Mouse (Mus musculus): ENCODE measurements around the gene Ltb. TPM values are rescaled to one million over a fixed set of nuclear protein-coding genes. Genes with fewer than 3 reads are reported as not detected.

Ltb gene
- polyA plus RNA-seq, 1 experiment from 2014 or later = 1.5 TPM

- peak overlapping the region; percentile 26 for H3K4me3 ChIP-seq (ENCODE audit: low read depth, low read length)
- no peak for ATAC-seq (replicated peaks; ENCODE audit: low FRiP score, low TSS enrichment, low read depth)
- DNase-seq (ENCODE audit: low spot score) = no peak
- no peak overlapping the region for H3K27ac ChIP-seq (ENCODE audit: low read depth)
- H3K9me3 ChIP-seq (ENCODE audit: control insufficient read depth, low read length) = no peaks in the 10 kb centered on the region
- H3K4me1 ChIP-seq (replicated peaks; ENCODE audit: control insufficient read depth, insufficient read depth, low read length) = peaks cover 19% of the 10 kb centered on the region; the same call in 1 of the 2 replicates
- no peaks in the 10 kb centered on the region for H3K36me3 ChIP-seq (ENCODE audit: control insufficient read depth, insufficient read depth, low read length)
- H3K9ac ChIP-seq (ENCODE audit: low read length) = no peak overlapping the region; the same call in 1 of the 2 replicates
- H3K4me2 ChIP-seq (ENCODE audit: low read length) = peak overlapping the region; percentile 60
- peaks cover 29% of the 10 kb centered on the region for H3K27me3 ChIP-seq (replicated peaks; ENCODE audit: control insufficient read depth, insufficient read depth, low read length)
- WGBS = 36% methylated on average over 19 of the region's 19 CpGs
Measured at GRCm38 (mm10) chr17:35194844-35195630, 798 bp downstream of the Ltb start.

DNA sequence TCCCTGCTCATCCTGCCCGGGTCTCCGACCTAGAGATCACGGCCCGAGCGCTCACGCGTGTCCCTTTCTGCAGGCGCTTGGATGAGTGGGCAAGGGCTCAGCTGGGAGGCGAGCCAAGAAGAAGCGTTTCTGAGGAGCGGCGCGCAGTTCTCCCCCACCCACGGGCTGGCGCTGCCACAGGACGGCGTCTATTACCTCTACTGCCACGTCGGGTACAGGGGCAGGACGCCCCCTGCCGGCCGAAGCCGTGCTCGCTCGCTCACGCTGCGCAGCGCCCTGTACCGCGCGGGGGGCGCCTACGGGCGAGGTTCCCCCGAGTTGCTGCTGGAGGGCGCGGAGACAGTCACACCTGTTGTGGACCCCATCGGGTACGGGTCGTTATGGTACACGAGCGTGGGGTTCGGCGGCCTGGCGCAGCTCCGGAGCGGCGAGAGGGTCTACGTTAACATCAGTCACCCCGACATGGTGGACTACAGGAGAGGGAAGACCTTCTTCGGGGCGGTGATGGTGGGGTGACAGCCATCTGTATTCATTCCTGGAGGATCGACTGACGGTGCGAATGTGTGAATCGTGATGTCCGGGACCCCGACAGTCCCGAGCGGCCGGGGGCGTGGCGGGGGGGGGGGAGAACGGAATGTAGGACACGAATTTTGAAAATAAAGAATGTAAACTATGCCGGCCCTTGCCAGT lies 1.5 kb downstream of the Ltb start:
- Histone ChIP-seq H3K36me3 (ENCODE audit: control insufficient read depth, insufficient read depth, low read length) (no peaks in the 10 kb centered on the region), H3K27ac (ENCODE audit: low read depth) (no peak overlapping the region), H3K27me3 (replicated peaks; ENCODE audit: control insufficient read depth, insufficient read depth, low read length) (peaks cover 31% of the 10 kb centered on the region), H3K4me2 (ENCODE audit: low read length) (peak overlapping the region; percentile 60), H3K4me1 (replicated peaks; ENCODE audit: control insufficient read depth, insufficient read depth, low read length) (peaks cover 19% of the 10 kb centered on the region; the same call in 1 of the 2 replicates), H3K9ac (ENCODE audit: low read length) (no peak overlapping the region; the same call in 1 of the 2 replicates), H3K4me3 (ENCODE audit: low read depth, low read length) (peak overlapping the region; percentile 26), H3K9me3 (ENCODE audit: control insufficient read depth, low read length) (no peaks in the 10 kb centered on the region)
- WGBS = 1% methylated on average over 64 of the region's 66 CpGs
- peak; percentile 77 for ATAC-seq (replicated peaks; ENCODE audit: low FRiP score, low TSS enrichment, low read depth)
- DNase-seq (ENCODE audit: low spot score) = peak; percentile 88

GRCm38 (mm10) chr17:35196321-35196641 lies 2.0 kb downstream of the Ltb start:
- peaks cover 36% of the 10 kb centered on the region for H3K27me3 ChIP-seq (replicated peaks; ENCODE audit: control insufficient read depth, insufficient read depth, low read length)
- H3K36me3 ChIP-seq (ENCODE audit: control insufficient read depth, insufficient read depth, low read length) = no peaks in the 10 kb centered on the region
- H3K9me3 ChIP-seq (ENCODE audit: control insufficient read depth, low read length) = no peaks in the 10 kb centered on the region
- DNase-seq (ENCODE audit: low spot score) (no peak), ATAC-seq (replicated peaks; ENCODE audit: low FRiP score, low TSS enrichment, low read depth) (0 out of 2 replicates have a peak, but pooled peaks have one; percentile 12)
- peak overlapping the region; percentile 26 for H3K4me3 ChIP-seq (ENCODE audit: low read depth, low read length)
- H3K4me1 ChIP-seq (replicated peaks; ENCODE audit: control insufficient read depth, insufficient read depth, low read length) = peaks cover 19% of the 10 kb centered on the region; the same call in 1 of the 2 replicates
- whole genome bisulfite sequencing = 32% methylated on average over 9 of the region's 9 CpGs
- H3K27ac ChIP-seq (ENCODE audit: low read depth) = no peak overlapping the region
- no peak overlapping the region; the same call in 1 of the 2 replicates for H3K9ac ChIP-seq (ENCODE audit: low read length)
- H3K4me2 ChIP-seq (ENCODE audit: low read length) = peak overlapping the region; percentile 60

DNA sequence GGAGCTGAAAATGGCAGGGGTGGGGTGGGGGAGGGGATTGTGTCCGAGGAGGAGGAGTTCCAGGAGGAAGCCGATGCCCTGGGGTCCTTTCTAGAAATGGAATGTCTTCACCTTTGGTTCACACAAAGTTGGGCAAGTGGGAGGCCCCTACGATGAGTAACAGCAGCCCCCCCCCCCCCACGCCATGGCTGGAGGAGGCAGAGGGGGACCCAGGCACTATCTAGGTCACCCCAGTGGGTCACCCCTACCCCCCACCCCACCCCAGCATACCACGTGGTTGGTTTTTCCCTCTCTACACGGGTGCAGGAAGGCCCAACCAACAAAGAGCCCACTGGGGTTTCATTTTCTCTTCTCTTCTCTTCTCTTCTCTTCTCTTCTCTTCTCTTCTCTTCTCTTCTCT lies 2.9 kb downstream of the Ltb start:
- H3K4me1 ChIP-seq (replicated peaks; ENCODE audit: control insufficient read depth, insufficient read depth, low read length) = peaks cover 19% of the 10 kb centered on the region; the same call in 1 of the 2 replicates
- 35% methylated on average over 5 of the region's 6 CpGs for WGBS
- H3K9ac ChIP-seq (ENCODE audit: low read length) = no peak overlapping the region
- no peak overlapping the region for H3K27ac ChIP-seq (ENCODE audit: low read depth)
- no peaks in the 10 kb centered on the region for H3K36me3 ChIP-seq (ENCODE audit: control insufficient read depth, insufficient read depth, low read length)
- ATAC-seq (replicated peaks; ENCODE audit: low FRiP score, low TSS enrichment, low read depth) (no peak), DNase-seq (ENCODE audit: low spot score) (no peak)
- peaks cover 42% of the 10 kb centered on the region for H3K27me3 ChIP-seq (replicated peaks; ENCODE audit: control insufficient read depth, insufficient read depth, low read length)
- H3K9me3 ChIP-seq (ENCODE audit: control insufficient read depth, low read length) = no peaks in the 10 kb centered on the region
- H3K4me3 ChIP-seq (ENCODE audit: low read depth, low read length) = no peak overlapping the region
- H3K4me2 ChIP-seq (ENCODE audit: low read length) = no peak overlapping the region

DNA sequence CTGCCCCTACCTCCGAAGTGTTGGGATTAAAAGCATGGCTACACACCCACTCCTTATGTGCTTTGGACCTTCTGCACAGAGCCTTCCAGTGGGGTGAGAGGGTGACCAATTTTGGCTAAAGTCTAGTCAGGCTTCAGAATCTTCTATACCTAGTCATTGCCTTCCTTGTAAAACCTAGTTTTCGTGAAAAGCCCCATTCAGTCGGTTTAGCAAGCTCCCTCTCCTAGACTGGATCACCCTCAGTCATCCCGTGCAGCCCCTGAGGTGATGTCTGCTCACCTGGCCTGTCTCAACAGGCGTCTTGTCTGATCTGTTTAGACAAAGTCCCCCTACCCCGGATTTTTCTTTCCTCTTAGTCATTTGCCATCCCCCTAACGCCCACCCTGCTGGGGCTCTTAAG lies 3.8 kb downstream of the Ltb start:
- Histone ChIP-seq H3K9me3 (ENCODE audit: control insufficient read depth, low read length) (no peaks in the 10 kb centered on the region), H3K27ac (ENCODE audit: low read depth) (no peak overlapping the region), H3K27me3 (replicated peaks; ENCODE audit: control insufficient read depth, insufficient read depth, low read length) (peaks cover 42% of the 10 kb centered on the region), H3K9ac (ENCODE audit: low read length) (no peak overlapping the region), H3K36me3 (ENCODE audit: control insufficient read depth, insufficient read depth, low read length) (no peaks in the 10 kb centered on the region), H3K4me3 (ENCODE audit: low read depth, low read length) (no peak overlapping the region), H3K4me1 (replicated peaks; ENCODE audit: control insufficient read depth, insufficient read depth, low read length) (peaks cover 19% of the 10 kb centered on the region; the same call in 1 of the 2 replicates), H3K4me2 (ENCODE audit: low read length) (no peak overlapping the region)
- 54% methylated on average over 7 of the region's 7 CpGs for WGBS
- DNase-seq (ENCODE audit: low spot score) (no peak), ATAC-seq (replicated peaks; ENCODE audit: low FRiP score, low TSS enrichment, low read depth) (no peak)

GRCm38 (mm10) chr17:35198946-35199345 lies 4.7 kb downstream of the Ltb start:
- H3K36me3 ChIP-seq (ENCODE audit: control insufficient read depth, insufficient read depth, low read length) = no peaks in the 10 kb centered on the region
- DNase-seq (ENCODE audit: low spot score) = no peak
- H3K9ac ChIP-seq (ENCODE audit: low read length) = no peak overlapping the region
- peaks cover 17% of the 10 kb centered on the region; the same call in 1 of the 2 replicates for H3K4me1 ChIP-seq (replicated peaks; ENCODE audit: control insufficient read depth, insufficient read depth, low read length)
- peaks cover 46% of the 10 kb centered on the region for H3K27me3 ChIP-seq (replicated peaks; ENCODE audit: control insufficient read depth, insufficient read depth, low read length)
- 32% methylated on average over 8 of the region's 8 CpGs for WGBS
- no peak overlapping the region for H3K4me2 ChIP-seq (ENCODE audit: low read length)
- H3K9me3 ChIP-seq (ENCODE audit: control insufficient read depth, low read length) = no peaks in the 10 kb centered on the region
- no peak overlapping the region for H3K27ac ChIP-seq (ENCODE audit: low read depth)
- no peak overlapping the region for H3K4me3 ChIP-seq (ENCODE audit: low read depth, low read length)
- ATAC-seq (replicated peaks; ENCODE audit: low FRiP score, low TSS enrichment, low read depth) = no peak

GRCm38 (mm10) chr17:35200398-35200797 lies 6.2 kb downstream of the Ltb start:
- no peak overlapping the region for H3K4me2 ChIP-seq (ENCODE audit: low read length)
- H3K27ac ChIP-seq (ENCODE audit: low read depth) = no peak overlapping the region
- H3K27me3 ChIP-seq (replicated peaks; ENCODE audit: control insufficient read depth, insufficient read depth, low read length) = peaks cover 39% of the 10 kb centered on the region
- no peaks in the 10 kb centered on the region for H3K9me3 ChIP-seq (ENCODE audit: control insufficient read depth, low read length)
- DNase-seq (ENCODE audit: low spot score) (no peak), ATAC-seq (replicated peaks; ENCODE audit: low FRiP score, low TSS enrichment, low read depth) (no peak)
- no peak overlapping the region for H3K4me3 ChIP-seq (ENCODE audit: low read depth, low read length)
- no peaks in the 10 kb centered on the region for H3K36me3 ChIP-seq (ENCODE audit: control insufficient read depth, insufficient read depth, low read length)
- WGBS = 86% methylated on average over 11 of the region's 11 CpGs
- no peak overlapping the region for H3K9ac ChIP-seq (ENCODE audit: low read length)
- peaks cover 7% of the 10 kb centered on the region; the same call in 1 of the 2 replicates for H3K4me1 ChIP-seq (replicated peaks; ENCODE audit: control insufficient read depth, insufficient read depth, low read length)

GRCm38 (mm10) chr17:35201128-35201527 lies 6.9 kb downstream of the Ltb start:
- H3K9ac ChIP-seq (ENCODE audit: low read length) = no peak overlapping the region
- DNase-seq (ENCODE audit: low spot score) = no peak
- no peak overlapping the region for H3K27ac ChIP-seq (ENCODE audit: low read depth)
- ATAC-seq (replicated peaks; ENCODE audit: low FRiP score, low TSS enrichment, low read depth) = no peak
- H3K36me3 ChIP-seq (ENCODE audit: control insufficient read depth, insufficient read depth, low read length) = no peaks in the 10 kb centered on the region
- H3K4me2 ChIP-seq (ENCODE audit: low read length) = no peak overlapping the region
- no peaks in the 10 kb centered on the region for H3K9me3 ChIP-seq (ENCODE audit: control insufficient read depth, low read length)
- peaks cover 3% of the 10 kb centered on the region; the same call in 1 of the 2 replicates for H3K4me1 ChIP-seq (replicated peaks; ENCODE audit: control insufficient read depth, insufficient read depth, low read length)
- H3K27me3 ChIP-seq (replicated peaks; ENCODE audit: control insufficient read depth, insufficient read depth, low read length) = peaks cover 35% of the 10 kb centered on the region
- no peak overlapping the region for H3K4me3 ChIP-seq (ENCODE audit: low read depth, low read length)
- 69% methylated on average over 11 of the region's 11 CpGs for WGBS
